Mouse (Mus musculus): ENCODE data around the gene Palm3. TPM values are rescaled to one million over a fixed set of nuclear protein-coding genes. Genes with fewer than 3 reads are reported as not detected.
A peak's percentile ranks its signal among the peaks of the same experiment; 100 is the strongest.

The Palm3 gene
- total RNA-seq, 1 experiment from 2014 or later = 0.52 TPM

- peak; percentile 99 for DNase-seq
These were observed 45.1 kb downstream of the Palm3 start, which contains the start of gene Rfx1 for GRCm38 (mm10) chr8:84066291-84066930. Gene Rfx1, plus strand, starts transcription at chr8:84066834.

- DNase-seq = peak; percentile 98
These were observed 45.8 kb downstream of the Palm3 start for GRCm38 (mm10) chr8:84067047-84067573.

DNA sequence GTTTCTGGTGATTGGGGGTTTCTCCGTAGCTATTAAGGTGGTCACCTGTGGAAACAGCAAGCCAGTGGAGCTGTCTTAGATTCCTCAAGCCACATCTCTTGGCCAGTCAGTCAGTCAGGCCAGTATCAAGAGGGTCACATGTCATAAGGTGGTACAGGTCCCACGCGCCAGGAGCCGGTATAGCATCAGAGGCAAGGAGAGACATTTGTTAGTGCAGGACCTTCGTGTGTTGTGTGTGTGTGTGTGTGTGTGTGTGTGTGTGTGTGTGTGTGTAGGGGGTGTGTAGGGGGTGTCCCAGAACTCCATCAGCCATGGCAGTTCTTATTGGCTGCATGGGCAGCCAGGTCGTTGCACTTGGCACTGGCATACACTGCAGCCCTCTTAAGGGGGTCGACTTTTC is 46.6 kb downstream of the Palm3 start:
- DNase-seq = no peak

GRCm38 (mm10) chr8:84068316-84069035 is 47.2 kb downstream of the Palm3 start:
- DNase-seq = peak; percentile 48

DNA sequence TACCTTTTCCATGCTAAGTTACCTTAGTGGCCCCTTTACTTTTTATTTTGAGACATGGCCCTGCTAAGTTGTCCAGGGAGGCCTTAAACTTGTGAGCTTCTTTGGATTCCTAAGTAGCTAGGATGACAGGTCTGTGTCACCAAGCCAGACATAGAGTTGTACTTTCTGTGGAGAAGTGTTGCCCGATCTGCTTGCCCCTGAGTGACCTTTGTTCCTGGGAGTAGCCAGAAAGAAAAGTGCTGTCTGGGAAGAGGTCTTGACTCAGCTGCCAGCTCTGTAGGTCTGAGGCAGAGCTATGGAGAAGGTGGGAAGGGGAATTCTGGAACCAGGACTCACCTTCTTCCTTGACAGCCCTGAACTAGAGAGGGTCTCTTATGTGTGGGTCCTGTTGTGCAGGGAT is 47.9 kb downstream of the Palm3 start:
- DNase-seq = no peak

- DNase-seq = no peak
These were observed 48.5 kb downstream of the Palm3 start for GRCm38 (mm10) chr8:84069750-84070149.

DNA sequence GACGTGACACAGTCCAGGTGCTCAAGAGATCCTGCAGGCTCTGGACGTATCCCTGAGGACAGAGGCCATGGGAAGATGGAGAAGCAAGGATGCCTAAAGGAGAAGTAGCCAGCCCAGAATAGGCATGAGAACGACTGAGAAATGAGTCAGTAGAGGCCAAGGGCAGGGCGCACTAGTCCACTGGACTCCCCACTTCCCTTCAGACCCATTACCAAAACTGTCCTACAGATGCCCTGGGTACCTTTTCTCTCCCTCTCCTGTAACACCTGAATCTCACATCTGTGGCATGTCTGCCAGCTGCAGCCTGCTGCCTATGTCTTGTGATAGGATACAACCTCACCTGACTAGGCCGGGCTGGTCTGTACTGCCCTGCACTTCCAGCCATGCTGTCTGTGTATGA is 49.0 kb downstream of the Palm3 start:
- no peak for DNase-seq

- no peak for DNase-seq
These were observed 49.4 kb downstream of the Palm3 start for GRCm38 (mm10) chr8:84070667-84071066.

DNA sequence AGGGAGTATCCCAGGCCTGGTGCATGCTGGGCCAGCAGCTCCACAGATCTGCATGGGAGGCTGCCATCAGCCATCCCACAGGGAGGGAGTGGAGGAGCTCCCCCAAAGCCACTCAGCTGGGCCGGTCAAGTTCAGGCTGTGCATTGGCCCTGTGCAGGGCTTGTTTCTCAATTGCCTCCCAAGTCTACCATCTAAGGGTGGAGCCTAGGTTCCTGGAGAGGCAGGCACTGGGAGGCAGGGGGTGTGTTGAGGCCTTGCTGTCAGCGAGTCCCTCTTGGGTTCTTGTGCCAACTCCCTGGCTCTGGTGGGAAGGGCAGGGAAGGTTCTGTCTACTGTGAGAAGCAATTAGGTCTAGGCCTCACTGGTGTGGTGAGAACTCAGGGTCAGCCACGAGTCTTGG is 50.6 kb downstream of the Palm3 start:
- DNase-seq = peak; percentile 55

GRCm38 (mm10) chr8:84072321-84072720 is 51.0 kb downstream of the Palm3 start:
- no peak for DNase-seq

- no peak for DNase-seq
These were observed 52.1 kb downstream of the Palm3 start for GRCm38 (mm10) chr8:84073230-84073976.

DNA sequence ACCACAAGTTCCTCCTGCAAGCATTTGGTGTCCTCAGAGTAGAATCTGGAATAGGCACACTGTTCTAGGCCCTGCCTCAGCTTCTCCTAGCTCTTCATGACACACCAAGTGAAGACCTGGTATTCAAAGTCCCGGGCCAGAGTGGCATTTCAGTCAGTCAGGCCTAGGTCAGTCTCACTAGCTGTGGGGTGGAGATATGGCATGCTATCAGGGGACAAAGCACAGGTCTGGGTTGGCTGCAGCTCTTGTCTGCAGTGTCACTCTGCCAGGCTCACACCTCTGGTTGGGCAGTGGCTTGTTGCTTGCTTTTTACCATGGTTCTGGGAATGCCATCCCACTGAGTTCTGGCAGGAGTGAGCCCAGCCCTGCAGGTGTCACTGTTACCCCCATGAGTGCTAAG is 55.1 kb downstream of the Palm3 start:
- no peak for DNase-seq

DNA sequence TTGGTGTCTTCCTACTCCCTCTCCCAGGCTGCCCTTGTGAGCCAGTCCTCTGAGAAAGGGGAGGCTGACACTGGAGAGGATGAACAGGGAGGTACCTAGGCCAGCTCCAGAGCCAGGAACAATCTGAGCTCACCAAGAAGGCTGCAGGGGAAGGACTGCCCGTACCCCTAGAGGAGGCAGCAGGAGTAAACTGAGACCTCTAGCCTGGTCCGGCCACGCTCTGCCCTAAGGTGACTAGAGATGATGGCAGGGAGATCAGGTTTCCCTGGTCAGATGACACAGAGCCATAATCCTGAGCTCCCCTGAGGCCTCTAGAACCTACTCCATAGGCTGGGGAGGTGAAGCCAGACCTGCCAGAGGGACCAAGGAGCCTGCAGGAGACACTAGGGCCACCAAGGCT is 55.6 kb downstream of the Palm3 start:
- DNase-seq = no peak

DNA sequence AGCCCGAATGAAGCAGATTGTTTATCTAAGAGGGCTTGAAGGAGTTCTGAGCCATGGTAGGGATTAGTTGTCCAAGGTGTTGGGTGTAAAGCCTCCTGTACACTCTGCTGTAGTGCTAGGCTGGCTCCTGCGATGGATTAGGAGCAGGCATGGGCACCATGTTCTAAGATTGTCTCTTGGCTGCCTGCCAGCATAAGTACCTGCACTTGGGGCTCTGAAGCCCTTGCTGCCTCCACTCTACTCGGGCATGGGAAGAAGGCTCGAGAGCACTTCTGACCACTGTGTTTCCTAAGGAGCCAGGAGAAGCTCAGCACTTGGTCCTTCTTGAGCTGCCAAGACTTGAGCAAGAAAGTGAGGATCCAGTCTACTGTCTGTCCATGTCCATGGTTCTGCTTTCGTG is 57.9 kb downstream of the Palm3 start:
- no peak for DNase-seq

Small RNA genes within 50 kb of the gene (microRNA-seq; reads per million reads assigned to microRNA genes)
- gene Mir1199 (0 to 0.76 reads per million in 2 experiments), gene Mir8111 (1.9 to 2.1 reads per million in 2 experiments)

Other genes starting within 250 kb of the Palm3 start
- 63.1 and 64.1 TPM in 2 replicates for gene Adgrl1, start 121.4 kb upstream of the Palm3 start, total RNA-seq (2021)
- gene Gm10644, start 66.3 kb upstream of the Palm3 start, total RNA-seq (2021) = 1.1 and 1.4 TPM in 2 replicates
- gene Asf1b, start 66.0 kb upstream of the Palm3 start, total RNA-seq (2021) = 9.7 and 10.7 TPM in 2 replicates
- gene Prkaca, start 48.5 kb upstream of the Palm3 start, total RNA-seq (2021) = 251 and 300 TPM in 2 replicates
- gene Samd1, start 23.8 kb upstream of the Palm3 start, total RNA-seq (2021) = 37.0 and 42.5 TPM in 2 replicates
- 0.56 and 0.83 TPM in 2 replicates for gene 1700067K01Rik, start 20.0 kb upstream of the Palm3 start, total RNA-seq (2021)
- not detected in 2 replicates for gene 2210011C24Rik, start 9.3 kb upstream of the Palm3 start, total RNA-seq (2021)
- 2.3 and 12.2 TPM in 2 replicates for gene Il27ra, start 21.1 kb downstream of the Palm3 start, total RNA-seq (2021)
- gene Rln3, start 23.5 kb downstream of the Palm3 start, total RNA-seq (2021) = 0.64 TPM in 1 of 2 replicates, not detected in the other
- 2.9 and 3.0 TPM in 2 replicates for gene Gm10643, start 43.7 kb downstream of the Palm3 start, total RNA-seq (2021)
- gene Rfx1, start 45.4 kb downstream of the Palm3 start, total RNA-seq (2021) = 15.2 and 17.3 TPM in 2 replicates
- gene Dcaf15, start 83.3 kb downstream of the Palm3 start, total RNA-seq (2021) = 16.5 and 21.0 TPM in 2 replicates
- gene Podnl1, start 104.5 kb downstream of the Palm3 start, total RNA-seq (2021) = 0.44 and 1.1 TPM in 2 replicates
- 23.8 and 31.0 TPM in 2 replicates for gene Cc2d1a, start 126.5 kb downstream of the Palm3 start, total RNA-seq (2021)
- 0.49 and 0.82 TPM in 2 replicates for gene 4930432K21Rik, start 126.6 kb downstream of the Palm3 start, total RNA-seq (2021)
- 0.67 and 1.2 TPM in 2 replicates for gene Nanos3, start 163.7 kb downstream of the Palm3 start, total RNA-seq (2021)
- gene Zswim4, start 215.6 kb downstream of the Palm3 start, total RNA-seq (2021) = 32.3 and 39.5 TPM in 2 replicates
- 251 and 255 TPM in 2 replicates for gene D8Ertd738e, start 228.2 kb downstream of the Palm3 start, total RNA-seq (2021)
- 25.0 and 35.5 TPM in 2 replicates for gene Mri1, start 235.9 kb downstream of the Palm3 start, total RNA-seq (2021)
- 17.5 and 22.0 TPM in 2 replicates for gene Ccdc130, start 248.9 kb downstream of the Palm3 start, total RNA-seq (2021)